Mouse (Mus musculus): Measurements from ENCODE around the gene Rnf115. TPM values are rescaled to one million over a fixed set of nuclear protein-coding genes. Genes with fewer than 3 reads are reported as not detected.

Gene Rnf115
- polyA plus RNA-seq, 1 experiment from 2014 or later = 72.1 TPM

DNA sequence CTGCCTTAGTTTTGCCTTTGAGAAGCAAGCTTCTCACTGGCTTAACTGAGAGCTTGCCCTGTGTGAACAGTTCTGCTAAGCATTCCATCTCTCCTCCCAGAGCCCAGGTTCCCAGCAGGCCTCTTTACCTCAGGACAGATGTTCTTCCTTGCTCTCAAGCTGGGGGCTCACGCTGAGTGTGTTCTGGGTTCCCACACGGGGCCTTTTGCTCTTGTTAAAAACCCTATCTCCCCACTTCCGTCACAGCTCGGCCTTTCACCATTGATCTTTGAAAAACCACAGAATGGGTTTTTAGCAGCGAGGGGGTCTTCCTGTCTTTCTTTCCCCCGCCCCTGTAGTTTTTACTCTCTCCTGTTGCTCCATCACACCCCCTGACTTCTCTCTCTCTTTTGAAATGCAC, 86.9 kb downstream of the Rnf115 start:
- no peaks in the 10 kb centered on the region for H3K36me3 ChIP-seq (ENCODE audit: control insufficient read depth, insufficient read depth, low read length)
- no peaks in the 10 kb centered on the region; the same call in 1 of the 2 replicates for H3K9me3 ChIP-seq (ENCODE audit: control insufficient read depth, low read length)
- no peak overlapping the region for H3K4me2 ChIP-seq (replicated peaks; ENCODE audit: low read depth, low read length)
- peaks cover 5% of the 10 kb centered on the region; the same call in 1 of the 2 replicates for H3K4me1 ChIP-seq (ENCODE audit: control insufficient read depth, insufficient read depth, low read length)
- H3K27me3 ChIP-seq (ENCODE audit: control insufficient read depth, insufficient read depth, low read length) = no peaks in the 10 kb centered on the region
- 65% methylated on average over 6 of the region's 6 CpGs for WGBS
- H3K4me3 ChIP-seq (ENCODE audit: low read length) = no peak overlapping the region
- H3K9ac ChIP-seq (ENCODE audit: low read depth, low read length) = no peak overlapping the region
- H3K27ac ChIP-seq (ENCODE audit: low read depth, low read length) = no peak overlapping the region
- no peak for ATAC-seq (ENCODE audit: low FRiP score, low TSS enrichment)

- Histone ChIP-seq H3K36me3 (ENCODE audit: control insufficient read depth, insufficient read depth, low read length) (no peaks in the 10 kb centered on the region), H3K27me3 (ENCODE audit: control insufficient read depth, insufficient read depth, low read length) (no peaks in the 10 kb centered on the region), H3K9me3 (ENCODE audit: control insufficient read depth, low read length) (no peaks in the 10 kb centered on the region; the same call in 1 of the 2 replicates), H3K4me2 (replicated peaks; ENCODE audit: low read depth, low read length) (no peak overlapping the region), H3K27ac (ENCODE audit: low read depth, low read length) (no peak overlapping the region), H3K9ac (ENCODE audit: low read depth, low read length) (no peak overlapping the region), H3K4me3 (ENCODE audit: low read length) (no peak overlapping the region), H3K4me1 (ENCODE audit: control insufficient read depth, insufficient read depth, low read length) (0 out of 2 replicates have a peak, but pooled peaks cover 1% of the 10 kb centered on the region)
- no peak for ATAC-seq (ENCODE audit: low FRiP score, low TSS enrichment)
- 77% methylated on average over 6 of the region's 6 CpGs for WGBS
These were observed 92.9 kb downstream of the Rnf115 start for GRCm38 (mm10) chr3:96820116-96820915.

- ATAC-seq (ENCODE audit: low FRiP score, low TSS enrichment) = no peak
- H3K4me1 ChIP-seq (ENCODE audit: control insufficient read depth, insufficient read depth, low read length) = 0 out of 2 replicates have a peak, but pooled peaks cover 2% of the 10 kb centered on the region
- 85% methylated on average over 4 of the region's 4 CpGs for WGBS
These were observed 94.1 kb downstream of the Rnf115 start for GRCm38 (mm10) chr3:96821581-96821980.

GRCm38 (mm10) chr3:96823701-96824100, 96.2 kb downstream of the Rnf115 start:
- no peaks in the 10 kb centered on the region for H3K36me3 ChIP-seq (ENCODE audit: control insufficient read depth, insufficient read depth, low read length)
- H3K4me3 ChIP-seq (ENCODE audit: low read length) = no peak overlapping the region
- WGBS = 34% methylated on average over 3 of the region's 3 CpGs
- no peak for ATAC-seq (ENCODE audit: low FRiP score, low TSS enrichment)
- 0 out of 2 replicates have a peak, but pooled peaks cover 2% of the 10 kb centered on the region for H3K4me1 ChIP-seq (ENCODE audit: control insufficient read depth, insufficient read depth, low read length)
- no peak overlapping the region for H3K4me2 ChIP-seq (replicated peaks; ENCODE audit: low read depth, low read length)
- H3K27me3 ChIP-seq (ENCODE audit: control insufficient read depth, insufficient read depth, low read length) = no peaks in the 10 kb centered on the region
- no peak overlapping the region for H3K9ac ChIP-seq (ENCODE audit: low read depth, low read length)
- no peaks in the 10 kb centered on the region for H3K9me3 ChIP-seq (ENCODE audit: control insufficient read depth, low read length)
- H3K27ac ChIP-seq (ENCODE audit: low read depth, low read length) = no peak overlapping the region

More at GRCm38 (mm10) chr3:96821581-96821980, 94.1 kb downstream of the Rnf115 start:
- Histone ChIP-seq H3K27ac (ENCODE audit: low read depth, low read length) (no peak overlapping the region), H3K4me2 (replicated peaks; ENCODE audit: low read depth, low read length) (no peak overlapping the region), H3K27me3 (ENCODE audit: control insufficient read depth, insufficient read depth, low read length) (no peaks in the 10 kb centered on the region), H3K36me3 (ENCODE audit: control insufficient read depth, insufficient read depth, low read length) (no peaks in the 10 kb centered on the region), H3K9me3 (ENCODE audit: control insufficient read depth, low read length) (no peaks in the 10 kb centered on the region; the same call in 1 of the 2 replicates), H3K9ac (ENCODE audit: low read depth, low read length) (no peak overlapping the region), H3K4me3 (ENCODE audit: low read length) (no peak overlapping the region)

DNA sequence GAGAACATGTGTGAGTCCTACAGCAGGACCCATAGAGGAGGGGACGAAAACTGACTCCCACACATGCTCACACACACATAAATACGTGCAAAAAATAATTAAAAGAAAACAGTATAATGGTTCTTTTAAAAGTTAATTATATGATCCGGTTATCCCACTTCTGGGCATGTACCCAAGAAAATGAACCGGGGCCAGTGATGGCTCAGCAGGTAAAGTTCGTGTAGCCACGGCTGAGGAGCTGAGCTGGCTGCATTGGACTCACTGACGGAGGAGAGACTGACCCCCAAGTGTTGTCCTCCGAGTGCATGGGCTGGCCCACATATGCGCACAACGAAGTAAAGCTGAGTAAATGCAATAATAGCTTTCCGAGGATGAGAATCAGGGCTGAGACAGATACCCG, 97.2 kb downstream of the Rnf115 start:
- H3K9ac ChIP-seq (ENCODE audit: low read depth, low read length) = no peak overlapping the region
- no peak overlapping the region for H3K27ac ChIP-seq (ENCODE audit: low read depth, low read length)
- 85% methylated on average over 12 of the region's 12 CpGs for WGBS
- H3K4me1 ChIP-seq (ENCODE audit: control insufficient read depth, insufficient read depth, low read length) = 0 out of 2 replicates have a peak, but pooled peaks cover 2% of the 10 kb centered on the region
- ATAC-seq (ENCODE audit: low FRiP score, low TSS enrichment) = no peak
- no peaks in the 10 kb centered on the region for H3K36me3 ChIP-seq (ENCODE audit: control insufficient read depth, insufficient read depth, low read length)
- H3K4me3 ChIP-seq (ENCODE audit: low read length) = no peak overlapping the region
- H3K9me3 ChIP-seq (ENCODE audit: control insufficient read depth, low read length) = no peaks in the 10 kb centered on the region
- no peaks in the 10 kb centered on the region for H3K27me3 ChIP-seq (ENCODE audit: control insufficient read depth, insufficient read depth, low read length)
- no peak overlapping the region for H3K4me2 ChIP-seq (replicated peaks; ENCODE audit: low read depth, low read length)

GRCm38 (mm10) chr3:96825261-96825660, 97.8 kb downstream of the Rnf115 start:
- WGBS = 46% methylated on average over 11 of the region's 11 CpGs
- no peak for ATAC-seq (ENCODE audit: low FRiP score, low TSS enrichment)
- no peak overlapping the region for H3K4me2 ChIP-seq (replicated peaks; ENCODE audit: low read depth, low read length)

GRCm38 (mm10) chr3:96828308-96828864, 100.9 kb downstream of the Rnf115 start:
- Histone ChIP-seq H3K4me3 (ENCODE audit: low read length) (no peak overlapping the region), H3K9me3 (ENCODE audit: control insufficient read depth, low read length) (no peaks in the 10 kb centered on the region), H3K4me2 (replicated peaks; ENCODE audit: low read depth, low read length) (no peak overlapping the region), H3K27ac (ENCODE audit: low read depth, low read length) (no peak overlapping the region), H3K36me3 (ENCODE audit: control insufficient read depth, insufficient read depth, low read length) (no peaks in the 10 kb centered on the region), H3K9ac (ENCODE audit: low read depth, low read length) (no peak overlapping the region), H3K4me1 (ENCODE audit: control insufficient read depth, insufficient read depth, low read length) (0 out of 2 replicates have a peak, but pooled peaks cover 2% of the 10 kb centered on the region), H3K27me3 (ENCODE audit: control insufficient read depth, insufficient read depth, low read length) (no peaks in the 10 kb centered on the region)
- WGBS = 39% methylated on average over 15 of the region's 15 CpGs
- ATAC-seq (ENCODE audit: low FRiP score, low TSS enrichment) = no peak

More at GRCm38 (mm10) chr3:96825261-96825660, 97.8 kb downstream of the Rnf115 start:
- no peaks in the 10 kb centered on the region for H3K36me3 ChIP-seq (ENCODE audit: control insufficient read depth, insufficient read depth, low read length)
- H3K27ac ChIP-seq (ENCODE audit: low read depth, low read length) = no peak overlapping the region
- H3K9ac ChIP-seq (ENCODE audit: low read depth, low read length) = no peak overlapping the region
- no peaks in the 10 kb centered on the region for H3K9me3 ChIP-seq (ENCODE audit: control insufficient read depth, low read length)
- no peaks in the 10 kb centered on the region for H3K27me3 ChIP-seq (ENCODE audit: control insufficient read depth, insufficient read depth, low read length)
- H3K4me3 ChIP-seq (ENCODE audit: low read length) = no peak overlapping the region
- 0 out of 2 replicates have a peak, but pooled peaks cover 2% of the 10 kb centered on the region for H3K4me1 ChIP-seq (ENCODE audit: control insufficient read depth, insufficient read depth, low read length)

DNA sequence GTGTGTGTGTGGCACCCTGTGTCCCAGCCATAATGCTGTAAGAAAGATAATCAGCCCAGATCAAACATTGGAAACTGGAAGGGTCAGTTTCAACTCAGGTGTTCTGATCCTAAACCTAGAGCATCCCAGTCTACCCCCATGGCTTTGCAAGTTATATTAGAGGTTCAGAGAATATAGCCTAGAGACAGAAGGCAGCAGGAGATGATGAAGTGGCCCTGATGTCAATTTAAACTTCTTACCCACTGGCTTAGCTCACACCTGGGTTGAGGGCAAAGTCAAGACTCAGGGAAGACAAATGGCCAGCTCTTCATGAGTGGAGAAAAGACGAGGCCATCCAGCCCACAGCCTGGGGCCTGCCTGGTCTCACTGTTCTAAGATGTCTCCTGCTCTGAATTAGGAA, 101.5 kb downstream of the Rnf115 start, which contains the start of the genes Pdzk1 and Cd160:
Gene Pdzk1, plus strand, starts transcription at position 301 of the 400 bp plus-strand sequence.
Gene Cd160, minus strand, starts transcription at position 368 of the 400 bp plus-strand sequence.
- Histone ChIP-seq H3K27me3 (ENCODE audit: control insufficient read depth, insufficient read depth, low read length) (no peaks in the 10 kb centered on the region), H3K9ac (ENCODE audit: low read depth, low read length) (no peak within 1 kb of the TSS), H3K4me1 (ENCODE audit: control insufficient read depth, insufficient read depth, low read length) (0 out of 2 replicates have a peak, but pooled peaks cover 2% of the 10 kb centered on the region), H3K4me3 (ENCODE audit: low read length) (no peak within 1 kb of the TSS), H3K36me3 (ENCODE audit: control insufficient read depth, insufficient read depth, low read length) (no peaks in the 10 kb centered on the region), H3K9me3 (ENCODE audit: control insufficient read depth, low read length) (no peaks in the 10 kb centered on the region), H3K4me2 (replicated peaks; ENCODE audit: low read depth, low read length) (no peak within 1 kb of the TSS), H3K27ac (ENCODE audit: low read depth, low read length) (no peak within 1 kb of the TSS)
- 76% methylated on average over 1 of the region's 1 CpGs for WGBS
- no peak for ATAC-seq (ENCODE audit: low FRiP score, low TSS enrichment)

GRCm38 (mm10) chr3:96829856-96830255, 102.4 kb downstream of the Rnf115 start:
- Histone ChIP-seq H3K4me1 (ENCODE audit: control insufficient read depth, insufficient read depth, low read length) (0 out of 2 replicates have a peak, but pooled peaks cover 2% of the 10 kb centered on the region), H3K9me3 (ENCODE audit: control insufficient read depth, low read length) (no peaks in the 10 kb centered on the region), H3K4me3 (ENCODE audit: low read length) (no peak overlapping the region), H3K4me2 (replicated peaks; ENCODE audit: low read depth, low read length) (no peak overlapping the region), H3K9ac (ENCODE audit: low read depth, low read length) (no peak overlapping the region), H3K36me3 (ENCODE audit: control insufficient read depth, insufficient read depth, low read length) (no peaks in the 10 kb centered on the region), H3K27ac (ENCODE audit: low read depth, low read length) (no peak overlapping the region), H3K27me3 (ENCODE audit: control insufficient read depth, insufficient read depth, low read length) (no peaks in the 10 kb centered on the region)
- 72% methylated on average over 10 of the region's 10 CpGs for WGBS
- 0 out of 2 replicates have a peak, but pooled peaks have one; percentile 26 for ATAC-seq (ENCODE audit: low FRiP score, low TSS enrichment)

All from kidney, embryonic 14.5 days (tissue).